In genomic region chr2:74210210-74210609, GRCm38 (mm10) we compare ENCODE assay signal across 18 mouse cellular contexts.
DNase-seq lines count a peak whose midpoint lies in the region; ATAC-seq and TF ChIP-seq lines count a peak whose summit lies in the region.
"Had no signal": no experiment of that assay in that cellular context is flagged by ENCODE, and none has a peak within 500 bp of the region (broad histone marks: within the 10 kb centered on the region; RNA-seq: fewer than 3 reads in every experiment).

No protein-coding gene starts in this region.

- 64% methylated on average over 9 of the region's 9 CpGs for WGBS in hindbrain, embryonic 11.5 days
- 46% methylated on average over 9 of the region's 9 CpGs for WGBS in limb, embryonic 13.5 days
- WGBS in midbrain, embryonic 16.5 days: 8% methylated on average over 9 of the region's 9 CpGs
- 84% methylated on average over 9 of the region's 9 CpGs for WGBS in lung, adult 2 months

- H3K4me3 ChIP-seq in hindbrain, embryonic 11.5 days (ENCODE audit: low read depth, low read length): no peak overlapping the region
- H3K4me3 ChIP-seq in limb, embryonic 13.5 days: no peak overlapping the region
- H3K4me3 ChIP-seq in midbrain, embryonic 16.5 days (ENCODE audit: low read depth, low read length): no peak overlapping the region
- H3K4me3 ChIP-seq in lung, adult 2 months (replicated peaks; ENCODE audit: extremely low read depth, low read depth, low read length): no peak overlapping the region
- H3K4me3 ChIP-seq: embryonic facial prominence, embryonic 15.5 days; heart, embryonic 10.5 days; left cerebral cortex, adult 2 months; lung, embryonic 15.5 days had no signal

- TF ChIP-seq POLR2A in lung, adult 2 months (IDR thresholded peaks at IDR 0.05; ENCODE audit: borderline replicate concordance, extremely low read depth, low read depth, low read length): no peak

- H3K9ac ChIP-seq in hindbrain, embryonic 11.5 days (ENCODE audit: low read depth, low read length): no peak overlapping the region
- H3K9ac ChIP-seq in limb, embryonic 13.5 days: 0 out of 2 replicates have a peak overlapping the region, but pooled peaks have one; percentile 8
- H3K9ac ChIP-seq in midbrain, embryonic 16.5 days (ENCODE audit: low read depth, low read length): 0 out of 2 replicates have a peak overlapping the region, but pooled peaks have one; percentile 38
- H3K9ac ChIP-seq: embryonic facial prominence, embryonic 15.5 days; lung, embryonic 15.5 days had no signal

- no peak overlapping the region for H3K4me2 ChIP-seq in hindbrain, embryonic 11.5 days (replicated peaks; ENCODE audit: low read depth, low read length)
- peak overlapping the region; percentile 25; the same call in 1 of the 2 replicates for H3K4me2 ChIP-seq in limb, embryonic 13.5 days (replicated peaks)
- H3K4me2 ChIP-seq in midbrain, embryonic 16.5 days (ENCODE audit: low read length): peak overlapping the region; percentile 28
- H3K4me2 ChIP-seq: embryonic facial prominence, embryonic 15.5 days; lung, embryonic 15.5 days had no signal

- peak; percentile 18 for DNase-seq in embryo, embryonic 11 days
- no peak for DNase-seq in embryo, embryonic 10 days (ENCODE audit: low spot score)
- peak; percentile 14 for DNase-seq in hindbrain, embryonic 11.5 days (ENCODE audit: low spot score)
- DNase-seq in adrenal gland, postnatal 10 days: no peak
- DNase-seq in lung, adult 2 months: no peak
- DNase-seq: adrenal gland, postnatal 14 days; cerebellum, postnatal 14 days; gastrocnemius, postnatal 36 days; heart, postnatal 14 days; thymus, adult 2 months had no signal

- H3K27me3 ChIP-seq in hindbrain, embryonic 11.5 days (ENCODE audit: control insufficient read depth, insufficient read depth, low read length): no peaks in the 10 kb centered on the region
- no peaks in the 10 kb centered on the region for H3K27me3 ChIP-seq in limb, embryonic 13.5 days
- no peaks in the 10 kb centered on the region for H3K27me3 ChIP-seq in midbrain, embryonic 16.5 days (ENCODE audit: control insufficient read depth, insufficient read depth, low read depth, low read length)
- H3K27me3 ChIP-seq: embryonic facial prominence, embryonic 15.5 days; lung, embryonic 15.5 days had no signal

- ATAC-seq in hindbrain, embryonic 11.5 days (ENCODE audit: low FRiP score): peak; percentile 60; the same call in 1 of the 2 replicates
- ATAC-seq in limb, embryonic 13.5 days (ENCODE audit: low FRiP score, low read depth): no peak
- peak; percentile 61; the same call in 1 of the 2 replicates for ATAC-seq in midbrain, embryonic 16.5 days
- no peak for ATAC-seq in frontal cortex, adult (ENCODE audit: low TSS enrichment)
- ATAC-seq: intestine, embryonic 16.5 days had no signal

- no peak overlapping the region for H3K27ac ChIP-seq in hindbrain, embryonic 11.5 days (ENCODE audit: low read depth, low read length)
- H3K27ac ChIP-seq in limb, embryonic 13.5 days: peak overlapping the region; percentile 59
- peak overlapping the region; percentile 60 for H3K27ac ChIP-seq in midbrain, embryonic 16.5 days (ENCODE audit: low read length)
- H3K27ac ChIP-seq: embryonic facial prominence, embryonic 15.5 days; heart, embryonic 10.5 days; left cerebral cortex, adult 2 months; lung, embryonic 15.5 days had no signal

- no peaks in the 10 kb centered on the region for H3K9me3 ChIP-seq in hindbrain, embryonic 11.5 days (ENCODE audit: control insufficient read depth, low read length)
- no peaks in the 10 kb centered on the region for H3K9me3 ChIP-seq in limb, embryonic 13.5 days
- no peaks in the 10 kb centered on the region for H3K9me3 ChIP-seq in midbrain, embryonic 16.5 days (replicated peaks; ENCODE audit: control insufficient read depth, low read length, poor library complexity, severe bottlenecking)
- H3K9me3 ChIP-seq: embryonic facial prominence, embryonic 15.5 days; heart, embryonic 10.5 days; lung, embryonic 15.5 days had no signal

- H3K4me1 ChIP-seq in hindbrain, embryonic 11.5 days (replicated peaks; ENCODE audit: control insufficient read depth, insufficient read depth, low read length): no peaks in the 10 kb centered on the region
- peaks cover 38% of the 10 kb centered on the region for H3K4me1 ChIP-seq in limb, embryonic 13.5 days
- peaks cover 12% of the 10 kb centered on the region for H3K4me1 ChIP-seq in midbrain, embryonic 16.5 days (ENCODE audit: control insufficient read depth, insufficient read depth, low read length)
- H3K4me1 ChIP-seq in lung, adult 2 months (ENCODE audit: control insufficient read depth, insufficient read depth, low read length): no peaks in the 10 kb centered on the region
- H3K4me1 ChIP-seq: lung, embryonic 15.5 days had no signal

- no peak for TF ChIP-seq CTCF in lung, adult 2 months (IDR thresholded peaks at IDR 0.05; ENCODE audit: insufficient read depth, low read length)

- no peaks in the 10 kb centered on the region for H3K36me3 ChIP-seq in hindbrain, embryonic 11.5 days (ENCODE audit: control insufficient read depth, insufficient read depth, low read length)
- no peaks in the 10 kb centered on the region for H3K36me3 ChIP-seq in limb, embryonic 13.5 days
- no peaks in the 10 kb centered on the region for H3K36me3 ChIP-seq in midbrain, embryonic 16.5 days (ENCODE audit: control insufficient read depth, insufficient read depth, low read length)
- H3K36me3 ChIP-seq: embryonic facial prominence, embryonic 15.5 days; heart, embryonic 10.5 days; lung, embryonic 15.5 days had no signal

Comparison
In these comparisons a context has a peak if more than half of its experiments do, and no peak if none do; other contexts are left out.
1. DNase-seq: peak in embryo, embryonic 11 days (single experiment) and hindbrain, embryonic 11.5 days (single experiment); none in embryo, embryonic 10 days (single experiment), adrenal gland, postnatal 10 days (single experiment) and lung, adult 2 months (single experiment).
2. ATAC-seq: peak in hindbrain, embryonic 11.5 days (single experiment) and midbrain, embryonic 16.5 days (single experiment); none in limb, embryonic 13.5 days (single experiment) and frontal cortex, adult (single experiment).